9 mouse cellular contexts compared by ENCODE assay signal in the genomic region with DNA sequence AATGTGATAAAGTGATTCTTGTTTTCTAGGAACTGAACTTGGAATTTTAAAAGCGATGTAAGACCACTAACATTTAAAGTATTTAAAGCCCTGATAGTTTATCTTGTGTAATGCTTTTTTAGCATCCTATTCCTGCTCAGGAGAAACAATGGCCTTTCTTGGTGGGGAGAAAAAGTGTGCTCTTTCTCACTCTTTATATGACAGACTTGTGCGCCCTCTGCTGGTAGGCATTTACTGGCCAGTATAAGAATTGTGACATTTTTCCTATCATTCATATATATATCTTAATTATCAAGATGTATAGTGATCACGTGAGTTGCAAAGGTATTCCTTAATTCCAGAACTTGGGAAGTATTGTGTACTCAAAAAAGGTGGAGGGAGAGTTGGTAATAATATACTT.
A peak's percentile ranks its signal among the peaks of the same experiment; 100 is the strongest.
DNase-seq lines count a peak whose midpoint lies in the region; TF ChIP-seq lines count a peak whose summit lies in the region.
"Had no signal": no experiment of that assay in that cellular context is flagged by ENCODE, and none has a peak within 500 bp of the region (broad histone marks: within the 10 kb centered on the region; RNA-seq: fewer than 3 reads in every experiment).

No protein-coding gene starts in this region.

- H3K4me3 ChIP-seq in cortical plate, adult 2 months (ENCODE audit: insufficient read depth, low read length) = no peak overlapping the region
- H3K4me3 ChIP-seq: myocyte had no signal

- intact Hi-C loops in left cerebral cortex, postnatal 4 days (cut with DNase I) = no loop called here

- no peak for TF ChIP-seq POLR2A in cortical plate, adult 2 months (IDR thresholded peaks at IDR 0.05; ENCODE audit: extremely low read depth, insufficient read depth, low read length)

- H3K4me1 ChIP-seq in cortical plate, adult 2 months (ENCODE audit: control insufficient read depth, insufficient read depth, low read length) = peaks cover 9% of the 10 kb centered on the region; the same call in 1 of the 2 replicates

- H3K27ac ChIP-seq in cortical plate, adult 2 months (ENCODE audit: insufficient read depth, low read length) = no peak overlapping the region

- TF ChIP-seq CTCF in cortical plate, adult 2 months (IDR thresholded peaks at IDR 0.05; ENCODE audit: extremely low read depth, insufficient read depth, low read length) = peak; percentile 51; the same call in 1 of the 2 replicates

- peak; percentile 42 for DNase-seq in right cerebral cortex, adult 18-20 months
- no peak for DNase-seq in right cerebral cortex, postnatal 25 days
- DNase-seq in adrenal gland, adult 2 months = peak; percentile 29
- peak; percentile 77 for DNase-seq in heart, postnatal 4 days
- DNase-seq in left cerebral cortex, postnatal 4 days = peak; percentile 75
- DNase-seq in natural killer cell, adult 2 months (ENCODE audit: low spot score in 2 of 2) = peak; percentile 27 to 60
- DNase-seq in urinary bladder, postnatal 36 days (ENCODE audit: low spot score in 2 of 2) = peak; percentile 28 to 34
